Mouse (Mus musculus): ENCODE data around the gene Ubxn10. TPM values are rescaled to one million over a fixed set of nuclear protein-coding genes. Genes with fewer than 3 reads are reported as not detected.
A peak's percentile ranks its signal among the peaks of the same experiment; 100 is the strongest.

Ubxn10 gene
- polyA plus RNA-seq, 1 experiment from 2014 or later, result 1.5 TPM

DNA sequence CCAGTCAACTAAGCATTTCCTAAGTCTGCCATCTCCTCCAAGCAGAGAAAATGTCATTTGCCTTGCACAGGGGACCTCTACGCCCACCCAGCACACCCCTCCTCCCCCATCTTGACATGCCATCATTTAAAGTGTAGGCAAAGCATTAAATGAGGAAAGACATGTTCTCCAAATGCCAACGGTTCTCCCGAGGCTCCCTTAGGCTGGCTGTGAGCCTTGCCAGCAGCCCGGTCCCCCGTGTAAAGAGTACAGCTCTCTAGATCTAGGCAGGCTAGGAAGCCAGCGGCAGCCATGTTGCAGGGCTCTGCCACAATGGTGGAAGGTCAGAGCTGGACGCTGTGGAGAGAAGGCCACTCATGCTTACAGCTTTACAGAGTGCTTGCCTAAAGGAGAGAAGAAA is 27.0 kb downstream of the Ubxn10 start:
- peak; percentile 51 for DNase-seq (ENCODE audit: low spot score, missing footprints)
- no peaks in the 10 kb centered on the region for H3K27me3 ChIP-seq (ENCODE audit: control insufficient read depth, insufficient read depth, low read length)
- no peak overlapping the region for H3K9ac ChIP-seq (ENCODE audit: low read length)
- no peak overlapping the region for H3K4me3 ChIP-seq (ENCODE audit: low read depth, low read length)
- H3K4me2 ChIP-seq, result no peak overlapping the region
- no peak overlapping the region for H3K27ac ChIP-seq (ENCODE audit: low read depth, low read length)
- no peak for ATAC-seq (ENCODE audit: low FRiP score)
- no peaks in the 10 kb centered on the region for H3K36me3 ChIP-seq (ENCODE audit: control insufficient read depth, insufficient read depth, low read length)
- no peaks in the 10 kb centered on the region for H3K9me3 ChIP-seq (ENCODE audit: control insufficient read depth, low read length)
- WGBS, result 75% methylated on average over 7 of the region's 7 CpGs
- H3K4me1 ChIP-seq (ENCODE audit: control insufficient read depth, insufficient read depth, low read length), result no peaks in the 10 kb centered on the region

DNA sequence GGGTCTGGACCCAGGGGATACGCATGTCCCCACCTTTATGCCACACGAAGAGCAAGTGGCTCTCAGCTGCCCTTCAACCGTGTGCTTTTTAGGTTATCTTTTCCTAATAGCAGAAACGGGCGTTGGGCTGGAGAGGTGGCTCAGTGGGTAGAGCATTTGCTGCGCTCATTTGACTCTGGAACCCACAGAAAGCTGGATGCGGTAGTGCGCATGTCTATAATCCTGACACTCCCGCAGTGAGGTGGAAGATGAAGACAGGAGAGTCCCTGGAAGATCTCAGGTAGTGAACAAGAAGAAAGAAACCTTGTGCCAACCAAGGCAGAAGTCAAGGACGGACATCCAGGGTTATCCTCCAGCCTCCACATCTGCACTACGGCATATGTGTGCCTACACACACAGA is 27.7 kb downstream of the Ubxn10 start:
- 88% methylated on average over 11 of the region's 11 CpGs for WGBS
- Histone ChIP-seq H3K4me3 (ENCODE audit: low read depth, low read length) (no peak overlapping the region), H3K4me2 (no peak overlapping the region), H3K36me3 (ENCODE audit: control insufficient read depth, insufficient read depth, low read length) (no peaks in the 10 kb centered on the region), H3K4me1 (ENCODE audit: control insufficient read depth, insufficient read depth, low read length) (no peaks in the 10 kb centered on the region), H3K27me3 (ENCODE audit: control insufficient read depth, insufficient read depth, low read length) (no peaks in the 10 kb centered on the region), H3K9me3 (ENCODE audit: control insufficient read depth, low read length) (no peaks in the 10 kb centered on the region), H3K27ac (ENCODE audit: low read depth, low read length) (no peak overlapping the region), H3K9ac (ENCODE audit: low read length) (no peak overlapping the region)
- no peak for ATAC-seq (ENCODE audit: low FRiP score)
- DNase-seq (ENCODE audit: low spot score, missing footprints), result peak; percentile 65

DNA sequence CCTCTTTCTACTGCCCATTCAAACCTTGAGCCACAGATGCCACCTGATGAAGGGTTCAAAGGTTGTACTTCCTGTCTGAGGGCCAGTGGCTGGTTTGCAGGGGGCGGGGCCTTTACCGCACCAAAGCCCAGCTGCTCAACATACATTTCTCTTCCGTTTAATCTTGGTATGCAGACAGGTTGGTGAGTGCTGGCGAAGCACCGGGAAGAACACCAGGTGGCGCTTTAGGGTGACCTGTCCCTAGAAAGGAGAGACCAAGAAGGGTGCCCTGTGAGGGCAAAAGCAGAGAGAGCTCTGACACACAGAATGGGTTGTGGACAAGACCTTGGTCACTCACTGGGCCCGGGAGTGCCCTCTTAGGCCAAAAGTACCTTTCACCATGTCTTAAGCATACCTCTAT is 28.3 kb downstream of the Ubxn10 start:
- H3K36me3 ChIP-seq (ENCODE audit: control insufficient read depth, insufficient read depth, low read length), result no peaks in the 10 kb centered on the region
- no peak overlapping the region for H3K4me3 ChIP-seq (ENCODE audit: low read depth, low read length)
- DNase-seq (ENCODE audit: low spot score, missing footprints), result peak; percentile 94
- no peaks in the 10 kb centered on the region for H3K27me3 ChIP-seq (ENCODE audit: control insufficient read depth, insufficient read depth, low read length)
- no peak overlapping the region for H3K4me2 ChIP-seq
- H3K9me3 ChIP-seq (ENCODE audit: control insufficient read depth, low read length), result no peaks in the 10 kb centered on the region
- no peak overlapping the region for H3K27ac ChIP-seq (ENCODE audit: low read depth, low read length)
- WGBS, result 14% methylated on average over 7 of the region's 7 CpGs
- ATAC-seq (ENCODE audit: low FRiP score), result no peak
- no peak overlapping the region for H3K9ac ChIP-seq (ENCODE audit: low read length)
- no peaks in the 10 kb centered on the region for H3K4me1 ChIP-seq (ENCODE audit: control insufficient read depth, insufficient read depth, low read length)

DNA sequence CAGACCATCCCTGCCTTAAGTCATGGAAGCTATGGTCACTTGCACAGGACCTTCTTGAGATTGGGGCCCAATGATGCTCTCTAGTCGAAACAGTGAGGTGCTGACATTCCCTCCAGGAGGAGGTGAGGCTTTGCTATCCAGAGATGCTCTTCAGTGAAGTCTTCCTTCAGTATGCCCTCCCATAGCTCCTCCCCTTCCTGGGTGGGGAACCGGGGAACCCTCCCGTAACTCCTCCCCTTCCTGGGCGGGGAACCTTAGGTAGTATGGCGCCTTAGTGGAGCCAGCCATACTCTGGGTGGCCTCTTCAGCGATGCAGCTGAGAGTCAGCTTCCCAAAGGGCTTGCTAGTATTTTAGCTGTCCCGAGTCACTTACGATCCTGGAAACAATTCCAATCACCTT is 30.3 kb downstream of the Ubxn10 start:
- H3K9me3 ChIP-seq (ENCODE audit: control insufficient read depth, low read length), result no peaks in the 10 kb centered on the region
- WGBS, result 88% methylated on average over 8 of the region's 8 CpGs
- no peaks in the 10 kb centered on the region for H3K4me1 ChIP-seq (ENCODE audit: control insufficient read depth, insufficient read depth, low read length)
- peak; percentile 41 for DNase-seq (ENCODE audit: low spot score, missing footprints)
- H3K4me3 ChIP-seq (ENCODE audit: low read depth, low read length), result no peak overlapping the region
- no peaks in the 10 kb centered on the region for H3K27me3 ChIP-seq (ENCODE audit: control insufficient read depth, insufficient read depth, low read length)
- H3K36me3 ChIP-seq (ENCODE audit: control insufficient read depth, insufficient read depth, low read length), result no peaks in the 10 kb centered on the region
- H3K27ac ChIP-seq (ENCODE audit: low read depth, low read length), result no peak overlapping the region
- no peak overlapping the region for H3K9ac ChIP-seq (ENCODE audit: low read length)
- no peak for ATAC-seq (ENCODE audit: low FRiP score)
- no peak overlapping the region for H3K4me2 ChIP-seq

DNA sequence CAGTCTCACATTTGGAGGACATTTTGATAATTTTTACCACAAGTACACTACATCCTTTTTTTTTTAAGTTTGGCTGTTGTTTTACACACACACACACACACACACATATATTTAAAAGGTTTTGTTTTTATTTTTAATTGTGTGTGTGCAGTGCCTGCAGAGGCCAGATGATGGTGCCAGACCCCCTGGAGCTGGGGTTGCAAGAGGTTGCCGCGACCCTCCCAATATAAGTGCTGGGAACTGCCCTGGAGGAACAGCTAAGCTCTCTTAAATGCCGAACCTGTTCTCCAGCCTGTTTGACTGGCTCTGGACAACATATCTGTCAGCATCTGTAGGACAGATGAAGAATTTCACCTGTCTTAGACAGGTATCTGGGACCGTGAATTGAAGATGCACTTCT is 32.8 kb downstream of the Ubxn10 start:
- 83% methylated on average over 4 of the region's 4 CpGs for WGBS
- Histone ChIP-seq H3K27ac (ENCODE audit: low read depth, low read length) (no peak overlapping the region), H3K4me3 (ENCODE audit: low read depth, low read length) (no peak overlapping the region), H3K4me1 (ENCODE audit: control insufficient read depth, insufficient read depth, low read length) (no peaks in the 10 kb centered on the region), H3K36me3 (ENCODE audit: control insufficient read depth, insufficient read depth, low read length) (no peaks in the 10 kb centered on the region), H3K9ac (ENCODE audit: low read length) (no peak overlapping the region), H3K4me2 (no peak overlapping the region), H3K9me3 (ENCODE audit: control insufficient read depth, low read length) (no peaks in the 10 kb centered on the region), H3K27me3 (ENCODE audit: control insufficient read depth, insufficient read depth, low read length) (no peaks in the 10 kb centered on the region)
- DNase-seq (ENCODE audit: low spot score, missing footprints), result peak; percentile 33
- no peak for ATAC-seq (ENCODE audit: low FRiP score)

DNA sequence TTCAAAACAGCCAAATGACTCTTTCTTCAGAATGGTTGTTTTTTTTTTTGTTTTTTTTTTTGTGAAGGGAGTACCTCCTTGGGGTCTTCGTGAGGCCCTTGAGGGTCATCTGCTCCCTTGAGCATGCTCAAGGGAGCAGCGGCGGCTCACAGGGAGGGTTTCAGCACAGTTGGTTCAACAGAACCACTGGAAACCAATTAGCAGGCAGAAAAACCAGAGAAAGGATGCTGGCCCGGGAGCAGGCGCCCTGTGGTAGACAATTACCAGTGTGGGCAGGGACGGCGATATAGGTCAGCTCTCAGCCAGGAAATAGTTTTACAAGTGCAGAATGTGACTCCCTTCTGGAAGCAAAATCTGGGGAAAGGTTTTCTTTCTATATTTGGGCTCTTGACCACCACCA is 33.4 kb downstream of the Ubxn10 start:
- no peaks in the 10 kb centered on the region for H3K36me3 ChIP-seq (ENCODE audit: control insufficient read depth, insufficient read depth, low read length)

DNA sequence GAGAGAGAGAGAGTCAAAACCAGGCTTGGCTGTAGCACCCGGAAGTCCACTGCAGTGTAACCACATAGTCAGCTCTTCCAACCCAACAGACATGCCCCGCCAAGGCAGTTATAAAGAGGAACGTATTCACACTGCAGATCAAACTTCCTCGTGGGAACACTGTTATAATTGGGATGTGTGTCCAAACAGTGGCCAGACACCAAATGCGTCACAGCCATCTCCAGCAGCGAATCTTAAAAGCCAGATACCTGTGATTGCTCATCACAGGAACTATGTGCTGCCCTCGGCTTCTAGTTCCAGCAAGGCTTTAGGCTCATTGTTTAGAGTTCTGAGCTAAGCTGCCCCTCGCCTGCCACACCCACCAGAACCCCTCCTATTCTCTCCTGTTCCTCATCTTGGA is 34.4 kb downstream of the Ubxn10 start:
- no peak for ATAC-seq (ENCODE audit: low FRiP score)
- H3K4me3 ChIP-seq (ENCODE audit: low read depth, low read length), result no peak overlapping the region
- 78% methylated on average over 8 of the region's 8 CpGs for WGBS
- no peaks in the 10 kb centered on the region for H3K27me3 ChIP-seq (ENCODE audit: control insufficient read depth, insufficient read depth, low read length)
- DNase-seq (ENCODE audit: low spot score, missing footprints), result peak; percentile 53
- no peak overlapping the region for H3K9ac ChIP-seq (ENCODE audit: low read length)
- no peaks in the 10 kb centered on the region for H3K9me3 ChIP-seq (ENCODE audit: control insufficient read depth, low read length)
- H3K4me2 ChIP-seq, result no peak overlapping the region
- no peaks in the 10 kb centered on the region for H3K36me3 ChIP-seq (ENCODE audit: control insufficient read depth, insufficient read depth, low read length)
- H3K4me1 ChIP-seq (ENCODE audit: control insufficient read depth, insufficient read depth, low read length), result no peaks in the 10 kb centered on the region
- no peak overlapping the region for H3K27ac ChIP-seq (ENCODE audit: low read depth, low read length)

More for the DNA sequence above, 33.4 kb downstream of the Ubxn10 start:
- H3K9me3 ChIP-seq (ENCODE audit: control insufficient read depth, low read length), result no peaks in the 10 kb centered on the region
- ATAC-seq (ENCODE audit: low FRiP score) (no peak), DNase-seq (ENCODE audit: low spot score, missing footprints) (peak; percentile 65)
- 74% methylated on average over 7 of the region's 7 CpGs for WGBS
- H3K9ac ChIP-seq (ENCODE audit: low read length), result no peak overlapping the region
- no peaks in the 10 kb centered on the region for H3K27me3 ChIP-seq (ENCODE audit: control insufficient read depth, insufficient read depth, low read length)
- no peak overlapping the region for H3K4me2 ChIP-seq
- H3K4me1 ChIP-seq (ENCODE audit: control insufficient read depth, insufficient read depth, low read length), result no peaks in the 10 kb centered on the region
- no peak overlapping the region for H3K27ac ChIP-seq (ENCODE audit: low read depth, low read length)
- no peak overlapping the region for H3K4me3 ChIP-seq (ENCODE audit: low read depth, low read length)

DNA sequence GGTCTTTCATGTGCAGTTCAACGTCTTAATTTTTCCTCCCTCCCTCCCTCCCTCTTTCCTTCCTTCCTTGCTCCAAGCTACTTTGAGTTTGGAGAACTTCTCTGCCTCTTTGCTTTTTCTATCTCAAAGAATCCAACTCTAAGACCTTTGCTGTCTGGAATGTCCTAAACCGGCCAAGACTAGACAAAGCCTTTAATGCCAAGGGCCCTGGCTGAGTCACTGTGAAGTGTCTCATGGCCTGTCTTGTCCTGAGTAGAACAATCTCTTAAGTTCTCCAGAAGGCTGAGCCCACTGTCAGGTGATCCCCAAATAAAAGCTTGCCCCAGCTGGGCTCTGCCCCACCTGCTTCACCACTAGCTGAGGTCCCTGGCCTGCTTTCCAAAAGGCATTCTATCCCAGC is 34.9 kb downstream of the Ubxn10 start:
- Histone ChIP-seq H3K4me3 (ENCODE audit: low read depth, low read length) (no peak overlapping the region), H3K4me1 (ENCODE audit: control insufficient read depth, insufficient read depth, low read length) (no peaks in the 10 kb centered on the region), H3K36me3 (ENCODE audit: control insufficient read depth, insufficient read depth, low read length) (no peaks in the 10 kb centered on the region), H3K27ac (ENCODE audit: low read depth, low read length) (no peak overlapping the region), H3K9me3 (ENCODE audit: control insufficient read depth, low read length) (no peaks in the 10 kb centered on the region), H3K9ac (ENCODE audit: low read length) (no peak overlapping the region), H3K4me2 (no peak overlapping the region), H3K27me3 (ENCODE audit: control insufficient read depth, insufficient read depth, low read length) (no peaks in the 10 kb centered on the region)
- 78% methylated on average over 2 of the region's 2 CpGs for WGBS
- DNase-seq (ENCODE audit: low spot score, missing footprints) (peak; percentile 78), ATAC-seq (ENCODE audit: low FRiP score) (no peak)

DNA sequence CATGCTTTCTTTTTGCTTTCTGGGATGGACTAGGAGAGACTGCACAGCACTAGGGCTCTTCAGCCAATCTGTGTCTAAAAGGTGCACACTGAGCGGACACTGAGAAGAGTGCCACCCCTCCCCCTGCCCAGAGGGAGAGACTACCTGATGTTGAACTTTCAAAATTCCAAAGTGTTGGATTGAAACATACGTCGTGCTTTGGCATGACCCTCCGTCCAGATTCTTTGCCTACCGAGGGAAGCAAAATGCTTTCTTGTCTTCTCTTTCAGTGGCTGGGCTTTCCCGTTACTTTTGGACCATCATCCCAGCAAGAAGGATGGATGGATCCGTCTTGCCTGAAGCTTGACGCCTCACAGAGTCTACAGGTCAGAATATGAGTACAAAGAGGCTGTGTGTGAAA is 35.9 kb downstream of the Ubxn10 start:
- peak; percentile 23 for DNase-seq (ENCODE audit: low spot score, missing footprints)

More for the DNA sequence above, 35.9 kb downstream of the Ubxn10 start:
- no peak overlapping the region for H3K4me2 ChIP-seq
- no peaks in the 10 kb centered on the region for H3K4me1 ChIP-seq (ENCODE audit: control insufficient read depth, insufficient read depth, low read length)
- no peaks in the 10 kb centered on the region for H3K27me3 ChIP-seq (ENCODE audit: control insufficient read depth, insufficient read depth, low read length)
- no peak for ATAC-seq (ENCODE audit: low FRiP score)
- no peak overlapping the region for H3K9ac ChIP-seq (ENCODE audit: low read length)
- no peak overlapping the region for H3K4me3 ChIP-seq (ENCODE audit: low read depth, low read length)
- WGBS, result 73% methylated on average over 8 of the region's 8 CpGs
- H3K9me3 ChIP-seq (ENCODE audit: control insufficient read depth, low read length), result no peaks in the 10 kb centered on the region
- no peaks in the 10 kb centered on the region for H3K36me3 ChIP-seq (ENCODE audit: control insufficient read depth, insufficient read depth, low read length)
- no peak overlapping the region for H3K27ac ChIP-seq (ENCODE audit: low read depth, low read length)
